Mouse (Mus musculus) gastrocnemius, adult 18-20 months (tissue): ENCODE results near the gene Atp6v0d1. TPM values are rescaled to one million over a fixed set of nuclear protein-coding genes. Genes with fewer than 3 reads are reported as not detected.
"Not testable (repeated sequence)": the region's sequence is repeated elsewhere in the genome, so short reads cannot be mapped to it uniquely, and the experiment has no call there.

Source experiments
- DNase-seq: peaks from one replicate; pipeline ENCODE4 v3.0.0; 2021; ENCODE audit warnings: low spot score
- total RNA-seq, 2 experiments: library from RNA; stranded (reverse); gene quantifications; 2 replicates each; pipeline ENCODE4 v1.2.3; 2021

The Atp6v0d1 gene
- total RNA-seq, 2 experiments from 2014 or later, result 40.1 to 42.7 TPM

DNA sequence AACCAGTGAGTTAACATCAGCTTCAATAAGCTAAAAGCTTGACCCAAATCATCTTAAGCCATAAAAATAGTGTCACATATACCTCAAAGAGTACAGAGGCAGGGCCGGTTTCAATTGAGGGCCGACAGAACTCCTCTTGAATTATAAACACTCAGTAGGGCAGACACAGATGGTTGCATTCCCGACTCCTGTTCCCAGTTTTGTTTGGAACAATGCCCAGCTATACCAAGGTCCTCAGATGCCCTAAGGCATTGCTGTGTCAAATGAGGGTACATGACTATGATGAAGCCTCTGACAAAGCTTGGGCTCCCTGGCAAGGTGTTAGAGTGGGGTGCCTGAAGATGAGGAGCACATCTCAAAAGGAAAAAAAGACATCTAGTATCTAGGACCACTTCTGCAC lies 9.7 kb upstream of the Atp6v0d1 start:
- no peak for DNase-seq

DNA sequence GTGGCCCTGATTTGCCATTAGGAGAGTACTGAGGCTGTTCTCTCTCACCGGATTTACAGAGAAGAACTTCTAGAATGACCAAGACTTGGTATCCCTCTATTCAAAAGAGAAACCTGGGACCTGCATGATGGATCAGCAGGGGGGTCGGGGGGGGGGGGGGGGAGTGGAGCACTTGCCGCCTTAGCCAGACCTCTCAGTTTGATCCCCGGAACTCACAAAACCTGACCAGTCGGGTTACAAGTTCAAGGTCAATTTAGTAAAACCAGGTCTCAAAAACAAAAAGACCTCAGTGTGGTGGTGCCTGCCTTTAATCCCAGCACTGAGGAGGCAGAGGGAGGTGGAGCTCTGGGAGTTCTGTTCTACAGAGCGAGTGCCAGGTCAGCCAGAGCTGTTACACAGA lies 8.9 kb upstream of the Atp6v0d1 start:
- DNase-seq, result no peak

GRCm38 (mm10) chr8:105573427-105573826 lies 7.6 kb upstream of the Atp6v0d1 start:
- no peak for DNase-seq

GRCm38 (mm10) chr8:105571810-105572209 lies 6.0 kb upstream of the Atp6v0d1 start:
- DNase-seq, result no peak

- no peak for DNase-seq
These were observed 1.1 kb upstream of the Atp6v0d1 start for GRCm38 (mm10) chr8:105566703-105567595.

DNA sequence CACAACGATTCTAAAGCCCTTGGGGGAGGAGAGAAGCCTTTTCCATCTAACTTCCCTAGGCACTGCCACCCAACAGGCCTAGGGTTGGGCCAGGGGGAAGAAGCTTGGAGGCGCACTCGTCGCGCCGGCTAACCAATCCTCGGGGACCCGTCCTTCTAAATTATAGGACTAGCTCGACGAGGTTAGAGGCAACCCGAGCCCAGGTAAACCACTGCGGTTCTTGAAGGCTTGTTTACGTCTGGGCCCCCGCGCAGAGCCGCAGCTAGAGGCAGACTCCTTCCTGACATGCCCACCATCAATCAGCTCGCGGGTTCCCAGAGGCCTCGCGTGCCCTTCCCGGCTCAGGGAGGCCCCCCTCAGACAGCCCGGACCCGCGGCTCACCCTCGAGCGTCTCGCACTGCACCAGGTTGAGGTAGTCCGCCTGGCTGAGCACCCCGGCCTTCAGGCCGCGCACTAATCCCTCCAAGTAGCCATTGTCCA lies 406 bp downstream of the Atp6v0d1 start:
- no peak for DNase-seq

- not testable (repeated sequence) for DNase-seq
These were observed 1.1 kb downstream of the Atp6v0d1 start for GRCm38 (mm10) chr8:105564573-105565229.

DNA sequence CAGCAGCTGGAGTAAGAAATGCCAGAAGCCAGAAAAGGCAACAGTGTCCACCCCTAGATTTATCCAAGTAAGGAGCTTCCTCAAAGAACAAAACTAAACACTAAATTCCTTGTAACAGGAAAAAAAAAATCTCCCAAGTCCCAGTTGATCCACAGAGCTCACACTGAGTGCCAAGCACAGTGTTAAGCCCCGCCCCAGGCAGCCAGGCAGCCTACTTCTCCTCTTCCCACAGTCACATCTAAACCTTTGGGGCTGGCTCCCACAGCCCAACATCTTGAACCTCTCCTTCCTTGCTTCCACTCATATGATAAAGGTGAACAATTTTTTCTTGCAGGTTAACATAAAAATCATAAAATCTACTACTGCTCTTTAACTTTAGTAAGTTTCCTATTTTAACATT lies 2.0 kb downstream of the Atp6v0d1 start:
- no peak for DNase-seq

DNA sequence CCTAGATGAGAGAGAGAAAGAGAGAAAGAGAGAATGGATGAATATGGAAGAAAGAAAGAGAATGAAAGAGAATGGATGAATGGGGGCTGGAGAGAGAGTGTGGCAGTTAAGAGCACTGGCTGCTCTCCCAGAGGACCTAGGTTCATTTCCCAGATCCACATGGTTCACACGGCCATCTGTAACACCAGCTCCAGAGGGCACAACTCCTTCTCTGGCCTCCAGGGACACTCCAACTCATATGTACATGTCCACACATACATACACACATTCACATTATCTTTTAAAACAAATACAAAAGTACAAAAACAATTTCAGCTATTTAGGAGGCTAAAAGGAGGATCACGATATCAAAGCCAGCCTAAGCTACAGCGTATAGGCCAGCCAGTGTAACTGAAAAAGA lies 3.0 kb downstream of the Atp6v0d1 start:
- no peak for DNase-seq

GRCm38 (mm10) chr8:105555230-105555629 lies 10.6 kb downstream of the Atp6v0d1 start:
- DNase-seq, result no peak

DNA sequence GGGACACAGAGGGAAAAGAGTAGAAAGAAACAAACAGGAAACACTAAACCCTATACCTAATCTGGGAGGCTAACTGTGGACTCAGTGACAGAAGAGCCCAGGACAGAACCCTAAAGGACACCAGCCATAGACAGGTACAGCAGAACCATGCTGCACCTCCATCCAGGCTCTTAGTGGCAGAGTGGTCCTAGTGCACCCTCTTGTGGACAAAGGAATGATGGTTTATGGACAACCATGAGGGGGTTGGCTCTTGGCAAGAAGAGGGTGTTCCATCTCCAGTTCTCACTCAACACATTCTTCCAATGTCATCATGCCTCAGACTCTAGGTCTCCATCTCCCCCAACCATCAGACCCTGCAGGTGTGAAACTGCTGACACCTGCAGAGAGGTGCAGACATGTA lies 11.8 kb downstream of the Atp6v0d1 start:
- DNase-seq, result peak; percentile 86

DNA sequence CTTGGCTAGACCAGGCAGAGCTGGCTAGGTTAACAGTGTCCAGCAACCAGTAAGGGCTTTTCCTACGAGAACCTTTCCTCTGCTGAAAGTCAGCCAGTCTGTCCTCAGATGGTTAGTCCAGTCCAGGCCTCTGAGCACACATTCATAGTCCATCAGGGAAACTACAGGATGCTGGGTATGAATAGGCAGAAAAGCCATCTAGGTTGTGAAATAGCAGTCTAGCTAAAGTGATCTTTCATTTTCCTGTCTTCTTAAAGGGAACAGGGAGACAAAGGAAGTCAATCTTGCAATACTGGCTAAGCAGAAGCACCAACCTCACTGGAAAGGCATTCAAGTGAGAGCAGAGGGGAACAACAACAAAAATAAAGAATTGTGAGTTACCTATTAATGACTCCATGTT lies 13.0 kb downstream of the Atp6v0d1 start:
- DNase-seq, result no peak

- no peak for DNase-seq
These were observed 13.8 kb downstream of the Atp6v0d1 start for GRCm38 (mm10) chr8:105552032-105552431.

DNA sequence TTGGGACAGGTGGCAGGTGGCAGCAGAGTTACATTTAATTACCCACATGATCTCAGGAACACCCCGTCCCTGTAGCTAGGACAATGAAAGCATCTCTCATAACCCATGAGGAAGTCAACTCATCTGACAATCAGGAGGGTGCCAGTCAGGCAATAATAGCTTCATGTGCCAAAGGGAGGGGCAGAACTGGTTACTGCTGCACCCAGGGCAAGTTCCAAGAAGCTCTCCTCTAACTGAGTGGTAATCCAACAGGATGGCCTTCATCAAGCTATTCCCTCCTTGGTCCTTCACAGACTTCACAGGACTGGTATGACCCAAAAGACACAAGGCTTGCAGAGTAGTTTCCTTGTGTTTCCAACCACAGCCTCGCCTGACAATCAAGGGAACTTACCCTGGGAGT lies 15.8 kb downstream of the Atp6v0d1 start:
- no peak for DNase-seq

- DNase-seq, result no peak
These were observed 16.3 kb downstream of the Atp6v0d1 start for GRCm38 (mm10) chr8:105549506-105549905.

- DNase-seq, result peak; percentile 69
These were observed 19.2 kb downstream of the Atp6v0d1 start for GRCm38 (mm10) chr8:105546384-105547350.

- peak; percentile 36 for DNase-seq
These were observed 20.6 kb downstream of the Atp6v0d1 start for GRCm38 (mm10) chr8:105545249-105545648.

GRCm38 (mm10) chr8:105544544-105545205 lies 21.2 kb downstream of the Atp6v0d1 start:
- DNase-seq, result peak; percentile 42

DNA sequence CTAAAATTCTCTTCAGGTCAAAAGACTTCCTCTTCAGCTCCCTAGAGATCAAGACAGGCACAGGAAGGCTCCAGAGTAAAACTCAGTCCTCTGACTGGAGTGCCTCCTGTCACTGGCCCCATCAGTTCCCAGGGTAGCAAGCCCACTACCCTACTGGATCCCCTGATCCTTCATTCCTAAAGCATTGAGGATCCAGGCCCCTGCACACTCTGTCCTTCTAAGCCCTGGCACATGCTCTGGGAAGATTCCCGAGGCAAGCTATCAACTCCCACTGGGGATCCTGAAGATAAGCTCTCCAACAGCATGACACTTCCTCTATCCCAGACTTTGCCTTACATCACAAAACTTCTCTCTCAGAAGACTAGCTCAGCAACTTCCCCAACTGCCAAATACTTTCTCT lies 22.1 kb downstream of the Atp6v0d1 start:
- DNase-seq, result no peak

- DNase-seq, result no peak
These were observed 23.0 kb downstream of the Atp6v0d1 start for GRCm38 (mm10) chr8:105542808-105543207.
